Mouse (Mus musculus) neural tube, embryonic 15.5 days (tissue): Measurements from ENCODE around the gene Gm13285. TPM values are rescaled to one million over a fixed set of nuclear protein-coding genes. Genes with fewer than 3 reads are reported as not detected.

Source experiments
- ATAC-seq: fragments of 200-750 bp; cut with Nextera tagmentation; 2 replicates; pipeline ENCODE4 v1.8.0; 2017; ENCODE audit warnings: mild to moderate bottlenecking, moderate TSS enrichment, moderate library complexity; ENCODE audit not compliant: low FRiP score
- H3K27ac ChIP-seq: fragments of 300-500 bp; sonication (generic); replicated peaks from 2 replicates; pipeline ENCODE4 v1.5.1; 2015; ENCODE audit warnings: mild to moderate bottlenecking, inconsistent platforms
- H3K27me3 ChIP-seq: fragments of 300-500 bp; sonication (generic); replicated peaks from 2 replicates; pipeline ENCODE4 v1.6.1; 2015; ENCODE audit warnings: inconsistent platforms
- H3K36me3 ChIP-seq: fragments of 300-500 bp; sonication (generic); 2 replicates; pipeline ENCODE4 v1.6.1; 2015; ENCODE audit warnings: inconsistent platforms
- H3K4me1 ChIP-seq: fragments of 300-500 bp; sonication (generic); 2 replicates; pipeline ENCODE4 v1.6.1; 2015; ENCODE audit warnings: inconsistent platforms
- H3K4me2 ChIP-seq: fragments of 300-500 bp; sonication (generic); 2 replicates; pipeline ENCODE4 v1.6.1; 2015; ENCODE audit warnings: inconsistent platforms, mild to moderate bottlenecking, moderate library complexity
- H3K4me3 ChIP-seq: fragments of 300-500 bp; sonication (generic); replicated peaks from 2 replicates; pipeline ENCODE4 v1.5.1; 2015; ENCODE audit warnings: mild to moderate bottlenecking, inconsistent platforms
- H3K9ac ChIP-seq: fragments of 300-500 bp; sonication (generic); replicated peaks from 2 replicates; pipeline ENCODE4 v1.6.1; 2015; ENCODE audit warnings: mild to moderate bottlenecking, inconsistent platforms
- H3K9me3 ChIP-seq: fragments of 300-500 bp; sonication (generic); replicated peaks from 2 replicates; pipeline ENCODE4 v1.6.1; 2016; ENCODE audit warnings: inconsistent platforms
- WGBS: fragments of 180-500 bp; shearing (Covaris S2); methylation state at CpG from one replicate; pipeline ENCODE4 v1.1.7; 2015; ENCODE audit warnings: mixed read lengths; 5-methylcytosine and 5-hydroxymethylcytosine counted together
- polyA plus RNA-seq: library from polyadenylated mRNA; unstranded; fragments of >200 nt; fragmentation: Nextera tagmentation; extraction: Ambion mirVana; gene quantifications from 2 replicates; pipeline ENCODE4 v1.2.1, GENCODE M21; 2015

Gene Gm13285
- polyA plus RNA-seq, 1 experiment from 2014 or later = not detected

DNA sequence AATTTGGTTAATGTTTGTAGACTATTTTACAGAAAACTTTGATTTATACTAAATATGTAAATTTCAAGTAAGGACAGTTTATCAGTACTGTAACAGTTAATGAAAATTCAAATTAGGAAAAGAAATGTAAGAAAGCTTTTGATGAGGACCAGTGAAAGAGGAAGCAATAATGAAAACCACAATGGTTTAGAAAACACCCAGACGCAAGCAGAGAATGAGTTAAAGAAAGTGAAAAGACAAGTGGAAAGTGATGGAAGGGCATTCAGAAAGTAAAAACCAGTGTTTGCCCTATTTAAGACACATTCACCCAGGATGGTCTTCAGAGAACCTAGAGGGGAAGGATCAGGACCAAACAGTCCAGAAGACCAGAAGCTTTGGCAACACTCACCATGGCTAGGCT is 50.2 kb downstream of the Gm13285 start, which contains the start of gene Ifna1:
Ifna1 (plus strand) TSS at position 390 of the 400 bp plus-strand sequence.
- WGBS = 67% methylated on average over 1 of the region's 1 CpGs
- no peak for ATAC-seq

More for the DNA sequence above, 50.2 kb downstream of the Gm13285 start, which contains the start of gene Ifna1:
- no peak within 1 kb of the TSS for H3K9ac ChIP-seq
- no peaks in the 10 kb centered on the region for H3K27me3 ChIP-seq
- H3K4me1 ChIP-seq = no peaks in the 10 kb centered on the region
- no peak within 1 kb of the TSS for H3K4me3 ChIP-seq
- no peak within 1 kb of the TSS for H3K4me2 ChIP-seq
- H3K36me3 ChIP-seq = no peaks in the 10 kb centered on the region
- H3K9me3 ChIP-seq = no peaks in the 10 kb centered on the region
- no peak within 1 kb of the TSS for H3K27ac ChIP-seq

Other genes starting within 250 kb of the Gm13285 start
- not detected in 2 replicates for gene Ifna15, start 241.4 kb upstream of the Gm13285 start, polyA plus RNA-seq
- not detected in 2 replicates for gene Ifna14, start 227.9 kb upstream of the Gm13285 start, polyA plus RNA-seq
- gene Ifna9, start 207.3 kb upstream of the Gm13285 start, polyA plus RNA-seq = not detected in 2 replicates
- gene Ifna12, start 196.3 kb upstream of the Gm13285 start, polyA plus RNA-seq = not detected in 2 replicates
- gene C87499, start 165.3 kb upstream of the Gm13285 start, polyA plus RNA-seq = not detected in 2 replicates
- not detected in 2 replicates for gene Ifna13, start 155.2 kb upstream of the Gm13285 start, polyA plus RNA-seq
- not detected in 2 replicates for gene Ifna16, start 122.7 kb upstream of the Gm13285 start, polyA plus RNA-seq
- gene Ifna2, start 115.8 kb upstream of the Gm13285 start, polyA plus RNA-seq = not detected in 2 replicates
- gene Ifnab, start 108.3 kb upstream of the Gm13285 start, polyA plus RNA-seq = not detected in 2 replicates
- gene Gm26566, start 77.9 kb upstream of the Gm13285 start, polyA plus RNA-seq = 1.0 and 1.4 TPM in 2 replicates
- 95.7 and 97.8 TPM in 2 replicates for gene Klhl9, start 77.2 kb upstream of the Gm13285 start, polyA plus RNA-seq
- gene Gm13271, start 44.8 kb upstream of the Gm13285 start, polyA plus RNA-seq = not detected in 2 replicates
- gene Gm13283, start 39.5 kb upstream of the Gm13285 start, polyA plus RNA-seq = 0.18 TPM in 1 of 2 replicates, not detected in the other
- not detected in 2 replicates for gene Gm13290, start 25.8 kb upstream of the Gm13285 start, polyA plus RNA-seq
- gene Gm13289, start 22.7 kb upstream of the Gm13285 start, polyA plus RNA-seq = not detected in 2 replicates
- gene Gm13272, start 19.8 kb upstream of the Gm13285 start, polyA plus RNA-seq = not detected in 2 replicates
- gene Ifnz, start 17.5 kb upstream of the Gm13285 start, polyA plus RNA-seq = not detected in 2 replicates
- not detected in 2 replicates for gene Gm13276, start 14.0 kb upstream of the Gm13285 start, polyA plus RNA-seq
- gene Gm13277, start 11.0 kb upstream of the Gm13285 start, polyA plus RNA-seq = not detected in 2 replicates
- not detected in 2 replicates for gene Gm13278, start 8.1 kb upstream of the Gm13285 start, polyA plus RNA-seq
- not detected in 2 replicates for gene Gm13275, start 5.2 kb upstream of the Gm13285 start, polyA plus RNA-seq
- gene Gm13279, start 2.3 kb upstream of the Gm13285 start, polyA plus RNA-seq = not detected in 2 replicates
- gene Gm13287, start 3.6 kb downstream of the Gm13285 start, polyA plus RNA-seq = not detected in 2 replicates
- not detected in 2 replicates for gene Gm13288, start 5.9 kb downstream of the Gm13285 start, polyA plus RNA-seq
- gene Ifna7, start 16.6 kb downstream of the Gm13285 start, polyA plus RNA-seq = not detected in 2 replicates
- gene Ifna11, start 20.3 kb downstream of the Gm13285 start, polyA plus RNA-seq = not detected in 2 replicates
- gene Ifna6, start 27.8 kb downstream of the Gm13285 start, polyA plus RNA-seq = not detected in 2 replicates
- gene Ifna5, start 35.9 kb downstream of the Gm13285 start, polyA plus RNA-seq = not detected in 2 replicates
- not detected in 2 replicates for gene Ifna4, start 42.2 kb downstream of the Gm13285 start, polyA plus RNA-seq
- not detected in 2 replicates for gene Ifna1, start 50.4 kb downstream of the Gm13285 start, polyA plus RNA-seq
- not detected in 2 replicates for gene Ifne, start 80.5 kb downstream of the Gm13285 start, polyA plus RNA-seq